Mouse (Mus musculus): ENCODE measurements around the gene Dock7. TPM values are rescaled to one million over a fixed set of nuclear protein-coding genes. Genes with fewer than 3 reads are reported as not detected.

The Dock7 gene
- polyA plus RNA-seq, 1 experiment from 2014 or later = 92.5 TPM

DNA sequence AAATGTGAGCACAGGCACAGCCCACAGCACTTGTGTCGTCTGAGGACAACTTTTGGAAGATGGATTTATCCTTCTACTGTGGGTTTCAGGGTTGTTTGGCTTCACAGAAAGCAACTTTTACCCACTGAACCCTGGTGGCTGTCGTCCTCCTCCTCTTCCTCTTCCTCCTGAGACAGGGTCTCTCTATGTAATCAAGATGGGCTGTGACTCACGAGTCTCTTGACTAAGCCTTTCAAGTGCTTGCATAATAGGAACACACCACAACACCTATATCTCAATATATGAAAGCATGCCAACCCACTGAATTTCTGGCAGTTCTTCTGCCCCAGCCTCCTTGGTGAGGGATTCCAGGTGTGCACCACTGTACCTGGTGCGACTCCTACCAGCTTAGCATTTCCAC lies 199.8 kb downstream of the Dock7 start:
- no peaks in the 10 kb centered on the region for H3K27me3 ChIP-seq (ENCODE audit: low read depth, poor library complexity, severe bottlenecking)
- H3K27ac ChIP-seq = no peak overlapping the region
- H3K4me1 ChIP-seq = peaks cover 23% of the 10 kb centered on the region
- H3K36me3 ChIP-seq = no peaks in the 10 kb centered on the region
- no peak overlapping the region for H3K4me3 ChIP-seq
- DNase-seq (ENCODE audit: low spot score) = no peak
- no peaks in the 10 kb centered on the region for H3K9me3 ChIP-seq (replicated peaks)
- WGBS = 89% methylated on average over 4 of the region's 4 CpGs

DNA sequence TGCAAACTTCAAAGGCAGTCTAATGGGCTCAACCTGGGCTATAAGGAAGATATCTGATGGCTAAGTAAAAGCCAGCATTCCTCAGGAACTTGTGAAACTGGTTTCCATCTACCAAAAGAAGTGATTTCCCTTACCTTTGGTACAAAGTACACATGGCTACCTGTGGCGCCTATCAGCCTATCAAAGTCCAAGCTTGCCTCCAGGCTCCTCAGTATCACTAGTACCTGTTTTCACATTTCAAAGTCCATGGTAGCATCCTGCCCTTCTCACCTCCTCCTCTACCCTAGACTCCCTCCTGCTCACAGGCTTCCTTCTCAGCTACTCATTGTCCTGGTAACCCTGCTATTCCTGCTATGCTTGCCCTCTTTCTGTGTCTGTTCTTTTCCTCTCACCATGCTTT lies 202.5 kb downstream of the Dock7 start:
- Histone ChIP-seq H3K27me3 (ENCODE audit: low read depth, poor library complexity, severe bottlenecking) (no peaks in the 10 kb centered on the region), H3K36me3 (no peaks in the 10 kb centered on the region), H3K27ac (no peak overlapping the region), H3K9me3 (replicated peaks) (no peaks in the 10 kb centered on the region), H3K4me1 (peaks cover 10% of the 10 kb centered on the region), H3K4me3 (no peak overlapping the region)
- DNase-seq (ENCODE audit: low spot score) = no peak
- WGBS = 93% methylated on average over 1 of the region's 1 CpGs

GRCm38 (mm10) chr4:98917724-98918123 lies 203.0 kb downstream of the Dock7 start:
- no peaks in the 10 kb centered on the region for H3K27me3 ChIP-seq (ENCODE audit: low read depth, poor library complexity, severe bottlenecking)
- WGBS = 64% methylated on average over 2 of the region's 2 CpGs
- H3K4me3 ChIP-seq = no peak overlapping the region
- H3K27ac ChIP-seq = no peak overlapping the region
- H3K4me1 ChIP-seq = peaks cover 10% of the 10 kb centered on the region
- no peak for DNase-seq (ENCODE audit: low spot score)
- H3K36me3 ChIP-seq = no peaks in the 10 kb centered on the region
- H3K9me3 ChIP-seq (replicated peaks) = no peaks in the 10 kb centered on the region

DNA sequence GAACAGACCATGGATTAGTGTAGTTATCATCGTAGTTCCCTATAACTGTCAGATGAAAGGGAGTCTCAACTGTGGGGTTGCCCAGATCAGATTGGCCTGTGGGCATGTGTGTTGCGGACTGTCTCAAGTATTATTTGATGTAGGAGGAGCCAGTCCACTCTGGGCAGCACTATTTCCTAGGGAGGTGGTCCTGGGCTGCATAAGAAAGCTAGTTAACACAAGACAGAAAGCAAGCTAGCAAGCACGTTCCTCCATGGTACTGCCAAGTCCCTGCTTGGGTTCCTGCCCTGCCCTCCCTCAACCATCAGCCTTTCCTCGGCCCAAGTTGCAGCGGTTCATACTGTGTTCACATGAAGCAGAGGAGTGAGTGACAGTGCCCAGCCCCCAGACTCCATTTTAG lies 210.5 kb downstream of the Dock7 start:
- 87% methylated on average over 5 of the region's 5 CpGs for WGBS
- H3K4me1 ChIP-seq = no peaks in the 10 kb centered on the region

DNA sequence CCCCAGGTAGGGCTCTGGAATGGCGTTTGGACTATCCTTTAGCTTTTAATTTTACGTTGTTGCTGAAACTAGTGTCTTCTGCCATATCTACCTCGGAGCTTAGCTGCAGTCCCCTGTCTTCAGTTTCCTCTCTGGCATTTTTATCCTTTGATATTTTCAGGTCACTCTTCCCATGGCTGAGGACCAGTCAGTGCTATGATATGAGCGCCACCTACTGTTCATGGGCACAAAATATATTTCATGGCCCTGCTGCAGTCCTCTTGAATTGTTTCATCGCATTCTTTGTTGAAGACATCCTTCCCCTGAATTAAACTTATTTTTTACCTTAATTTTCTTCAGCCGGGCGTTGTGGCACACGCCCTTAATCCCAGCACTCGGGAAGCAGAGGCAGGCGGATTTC lies 233.6 kb downstream of the Dock7 start:
- DNase-seq (ENCODE audit: low spot score) = peak; percentile 59
- H3K36me3 ChIP-seq = no peaks in the 10 kb centered on the region
- WGBS = 27% methylated on average over 10 of the region's 10 CpGs

More for the DNA sequence above, 210.5 kb downstream of the Dock7 start:
- no peaks in the 10 kb centered on the region for H3K9me3 ChIP-seq (replicated peaks)
- no peak overlapping the region for H3K27ac ChIP-seq
- DNase-seq (ENCODE audit: low spot score) = no peak
- no peak overlapping the region for H3K4me3 ChIP-seq
- no peaks in the 10 kb centered on the region for H3K27me3 ChIP-seq (ENCODE audit: low read depth, poor library complexity, severe bottlenecking)
- no peaks in the 10 kb centered on the region for H3K36me3 ChIP-seq

More for the DNA sequence above, 233.6 kb downstream of the Dock7 start:
- Histone ChIP-seq H3K9me3 (replicated peaks) (no peaks in the 10 kb centered on the region), H3K4me1 (no peaks in the 10 kb centered on the region), H3K27ac (no peak overlapping the region), H3K4me3 (no peak overlapping the region), H3K27me3 (ENCODE audit: low read depth, poor library complexity, severe bottlenecking) (no peaks in the 10 kb centered on the region)

Other genes starting within 250 kb of the Dock7 start
- 97.4 and 118 TPM in 2 replicates for gene Usp1, start 197.1 kb downstream of the Dock7 start, polyA plus RNA-seq (2016; fragmentation: Nextera tagmentation; extraction: Ambion mirVana)
- 1.4 and 2.4 TPM in 2 replicates for gene Angptl3, start 90.0 kb downstream of the Dock7 start, polyA plus RNA-seq (2016; fragmentation: Nextera tagmentation; extraction: Ambion mirVana)
- 12.4 and 15.5 TPM in 2 replicates for gene Atg4c, start 73.0 kb upstream of the Dock7 start, polyA plus RNA-seq (2016; fragmentation: Nextera tagmentation; extraction: Ambion mirVana)
- gene Gm12689, start 175.0 kb upstream of the Dock7 start, polyA plus RNA-seq (2016; fragmentation: Nextera tagmentation; extraction: Ambion mirVana) = 0.11 and 0.18 TPM in 2 replicates